Mouse (Mus musculus) regulatory T cell (primary cell): ENCODE data around the gene Gtsf1l.

Source experiments
- in situ Hi-C: fragments of 300-600 bp; cut with MboI, MseI; formaldehyde crosslinking; loops from one replicate; pipeline ENCODE4 v1.15.1; 2025; ENCODE audit warnings: high pct_unique_total_duplicates

Gtsf1l gene

DNA sequence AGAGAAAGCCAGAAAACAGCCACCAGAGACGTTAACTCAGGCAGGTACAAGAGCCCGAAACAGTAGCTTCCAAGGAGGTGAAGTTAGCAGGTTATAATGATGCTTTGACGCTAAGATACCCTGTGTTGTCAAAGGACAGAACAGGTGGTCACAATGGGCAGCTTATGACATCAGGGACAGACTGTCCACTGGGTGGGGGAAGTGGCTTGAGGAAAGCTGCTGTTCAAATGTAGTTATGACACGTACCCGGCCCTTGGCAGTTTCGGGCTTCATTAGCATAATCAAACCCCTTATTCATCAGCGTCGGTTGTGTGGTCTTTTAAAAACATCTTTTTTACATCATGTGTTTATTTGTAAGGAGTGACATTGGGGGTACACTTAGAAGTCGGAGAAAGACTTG lies at the start of gene Gtsf1l:
Gtsf1l (minus strand) TSS at position 128 of the 400 bp plus-strand sequence.
- in situ Hi-C loops: no loop called here

DNA sequence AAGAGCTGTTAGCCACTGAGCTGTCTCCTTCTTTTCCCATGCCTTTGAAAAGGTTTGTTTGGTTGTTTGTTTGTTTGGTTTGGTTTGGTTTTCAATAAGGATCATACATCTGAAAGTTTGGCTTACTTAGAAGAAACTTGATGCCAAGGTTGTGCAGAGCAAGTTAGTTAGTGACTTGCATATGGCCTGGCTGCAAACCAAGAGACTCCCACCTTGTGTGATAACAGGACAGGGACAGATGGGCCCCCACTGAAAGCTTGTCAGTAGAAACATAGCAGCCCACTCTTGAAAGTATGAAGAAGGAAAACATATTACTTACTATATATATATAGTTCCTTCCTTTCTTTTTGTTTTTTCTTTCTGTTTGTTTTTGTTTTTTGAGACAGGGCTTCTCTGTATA lies 49.3 kb upstream of the Gtsf1l start:
- in situ Hi-C loops: no loop called here

DNA sequence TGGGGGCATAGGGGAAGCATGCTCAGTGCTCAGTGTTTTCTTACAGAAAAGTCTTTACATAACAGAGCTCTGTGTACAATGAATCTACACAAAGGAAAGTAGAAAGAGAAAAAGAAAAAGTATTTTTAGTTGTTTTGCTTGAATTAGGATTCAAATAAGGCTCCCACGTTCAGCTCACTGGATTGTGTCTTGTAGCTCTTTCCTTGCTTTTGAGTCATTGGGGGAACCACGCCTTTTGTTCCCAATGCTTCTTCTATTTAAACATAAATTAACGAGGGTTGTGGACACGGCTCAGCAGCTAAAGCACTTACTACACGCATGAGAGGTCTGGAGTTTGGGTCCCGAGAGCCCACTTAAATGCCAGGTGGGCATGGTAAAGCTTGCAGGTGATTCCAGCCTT lies 48.3 kb upstream of the Gtsf1l start:
- in situ Hi-C loops: no loop called here

DNA sequence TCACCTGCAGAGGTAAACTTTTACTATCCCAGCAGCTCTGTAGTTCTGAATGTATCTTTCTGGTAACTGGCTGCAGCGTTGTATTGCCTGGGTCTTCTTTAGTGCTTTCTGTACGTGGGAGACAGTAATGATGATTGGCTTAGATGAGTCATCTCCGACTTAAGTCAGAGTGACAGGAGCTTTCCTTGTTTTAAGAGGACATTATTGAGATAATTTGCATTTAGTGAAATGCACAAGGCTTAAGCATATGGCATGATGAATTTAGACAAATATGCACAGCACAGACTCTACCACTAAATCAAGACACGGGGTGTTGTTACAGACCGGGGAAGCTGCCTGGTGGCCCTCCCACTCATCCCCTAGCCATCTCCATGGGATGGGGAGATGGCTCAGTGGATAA lies 44.7 kb upstream of the Gtsf1l start:
- in situ Hi-C loops: no loop called here

DNA sequence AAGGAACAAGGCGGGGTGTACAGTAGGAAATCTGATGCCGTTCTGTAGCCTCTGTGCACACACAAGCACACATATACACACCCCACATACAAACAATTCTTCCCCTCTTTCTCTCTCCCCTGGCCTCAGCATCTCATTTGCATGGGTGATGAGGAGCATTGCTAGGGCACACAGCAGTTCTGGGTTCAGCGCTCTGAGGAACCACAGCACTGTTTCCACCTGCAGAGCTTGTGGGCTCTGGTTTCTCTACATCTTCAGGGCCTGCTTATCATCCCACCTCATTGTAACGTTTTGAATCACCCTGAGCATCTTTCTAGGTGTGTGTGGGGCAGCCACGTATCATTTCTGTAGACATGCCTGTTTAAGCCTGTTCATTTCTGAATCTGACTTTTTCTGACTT lies 43.2 kb upstream of the Gtsf1l start:
- in situ Hi-C loops: no loop called here

DNA sequence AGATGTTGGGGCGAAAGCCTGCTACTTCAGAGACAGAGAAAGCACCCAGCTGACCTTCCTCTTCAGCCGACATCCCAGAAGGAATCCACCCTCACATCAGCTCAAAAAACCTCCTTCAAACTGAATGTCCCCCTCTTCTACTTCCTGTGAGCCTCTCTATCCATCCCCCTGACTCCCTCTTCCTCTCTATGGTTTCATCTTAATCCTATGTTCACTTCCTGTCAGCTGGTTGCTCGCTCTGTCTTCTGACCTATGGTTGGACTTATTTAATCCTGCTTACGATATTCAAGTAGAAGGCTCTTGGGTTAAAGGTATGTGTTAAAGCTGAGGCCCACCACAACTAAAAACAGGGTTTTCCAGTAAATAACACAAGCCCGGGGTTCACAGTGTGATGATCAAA lies 35.8 kb upstream of the Gtsf1l start:
- in situ Hi-C loops: no loop called here

DNA sequence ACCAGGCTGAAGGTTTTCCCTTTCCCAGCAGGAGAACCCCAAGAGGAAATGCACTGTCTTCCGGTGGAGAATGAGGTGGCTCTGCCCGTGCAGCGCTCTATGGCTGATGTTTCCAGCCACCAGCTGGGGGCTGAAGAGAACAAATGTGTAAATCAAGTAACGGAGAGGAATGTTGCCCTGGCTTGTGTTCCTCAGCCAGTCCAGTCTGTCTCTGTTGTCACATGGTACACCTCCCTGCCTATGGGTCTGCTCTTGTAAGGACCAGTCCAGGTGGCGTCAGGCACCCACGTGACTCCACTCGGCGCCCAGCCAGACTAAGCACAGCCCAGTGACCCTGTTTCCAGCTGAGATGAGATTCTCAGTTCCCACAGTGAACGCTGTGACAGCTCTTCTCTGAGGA lies 34.7 kb upstream of the Gtsf1l start:
- in situ Hi-C loops: no loop called here

DNA sequence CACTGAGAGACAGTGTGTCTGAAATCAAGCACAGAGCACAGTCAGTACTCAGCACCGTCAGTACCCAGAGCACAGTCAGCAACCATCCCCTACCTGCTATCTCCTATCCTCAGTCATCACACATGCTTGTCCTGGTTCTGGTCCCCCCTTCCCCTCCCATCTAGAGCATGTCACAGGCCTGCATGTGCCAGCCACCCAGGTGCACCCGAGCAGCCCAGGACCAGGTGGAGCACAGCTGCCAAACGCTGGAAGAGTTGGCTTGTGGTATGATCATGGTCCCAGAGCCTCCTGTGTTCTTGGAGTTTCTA lies 33.7 kb upstream of the Gtsf1l start:
- in situ Hi-C loops: no loop called here

DNA sequence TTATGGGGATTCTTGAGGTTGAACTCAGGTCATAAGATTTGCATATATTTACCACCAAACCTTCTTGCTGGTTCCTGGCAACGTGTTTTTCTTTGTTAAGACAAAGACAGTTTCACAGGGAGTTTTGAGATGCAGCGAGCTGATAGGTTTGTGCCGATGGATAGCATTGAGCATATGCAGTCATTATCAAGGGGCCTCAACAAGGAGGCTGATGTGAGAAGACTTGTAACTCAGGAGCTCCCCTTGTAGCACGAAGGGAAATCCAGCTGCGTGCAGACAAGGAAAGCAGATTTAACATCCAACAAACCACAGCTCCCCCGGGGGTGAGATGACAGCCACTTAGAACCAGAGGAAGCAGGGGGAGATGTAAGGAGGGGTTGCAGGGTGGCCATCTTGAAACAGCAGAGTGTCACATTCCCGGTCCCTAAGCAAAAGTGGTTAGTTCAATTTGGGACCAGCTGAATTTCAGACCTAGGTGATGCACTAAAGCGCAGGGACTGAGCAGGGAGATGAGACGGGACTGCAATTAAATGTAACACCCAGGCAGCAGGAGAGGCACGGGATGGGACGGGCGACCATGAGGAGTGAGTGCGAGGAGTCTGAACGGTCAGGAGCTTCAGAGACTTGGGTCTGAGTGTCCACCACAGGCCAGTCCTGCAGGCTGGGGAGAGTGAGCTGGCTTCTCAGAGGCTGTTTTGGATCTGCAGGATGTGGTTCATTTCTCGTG lies 33.1 kb upstream of the Gtsf1l start:
- in situ Hi-C loops: no loop called here

DNA sequence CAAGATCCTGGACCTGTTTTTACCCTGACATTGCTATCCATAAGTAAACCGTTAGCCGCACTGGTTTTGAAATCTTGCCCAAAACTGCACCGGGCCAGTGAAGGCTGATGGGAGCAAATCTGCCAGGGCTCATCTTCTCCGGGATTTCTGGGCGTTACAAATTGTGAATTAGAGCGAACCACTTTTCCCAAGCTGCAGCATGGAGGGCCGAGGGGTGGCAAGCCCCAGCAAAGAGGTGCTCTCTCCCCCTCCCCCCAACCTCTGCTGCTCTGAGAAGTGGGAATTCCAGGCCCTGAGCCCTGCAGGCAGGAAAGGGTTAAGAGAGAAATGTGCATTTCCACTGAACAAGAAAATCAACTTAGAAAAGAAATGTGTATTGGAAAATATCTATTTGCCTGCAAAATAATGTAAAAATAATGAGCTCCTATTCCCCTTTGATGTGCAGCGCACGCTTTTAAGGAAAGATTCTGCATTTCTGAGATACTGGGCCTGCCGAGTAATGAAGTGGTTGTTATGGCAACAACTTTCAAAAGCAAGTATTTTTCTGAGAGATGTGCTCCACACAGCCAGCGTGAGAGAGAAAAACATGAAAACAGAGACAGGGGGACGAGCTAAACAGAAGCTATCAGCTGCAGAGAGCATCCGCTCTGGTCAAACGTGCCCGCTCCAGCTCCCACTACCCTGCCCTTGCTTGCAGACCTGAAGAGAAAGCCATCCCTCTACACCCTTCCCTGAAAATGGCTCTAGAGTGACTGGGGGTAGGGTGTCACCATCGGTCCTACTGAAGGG lies 24.0 kb upstream of the Gtsf1l start:
- in situ Hi-C loops: no loop called here

DNA sequence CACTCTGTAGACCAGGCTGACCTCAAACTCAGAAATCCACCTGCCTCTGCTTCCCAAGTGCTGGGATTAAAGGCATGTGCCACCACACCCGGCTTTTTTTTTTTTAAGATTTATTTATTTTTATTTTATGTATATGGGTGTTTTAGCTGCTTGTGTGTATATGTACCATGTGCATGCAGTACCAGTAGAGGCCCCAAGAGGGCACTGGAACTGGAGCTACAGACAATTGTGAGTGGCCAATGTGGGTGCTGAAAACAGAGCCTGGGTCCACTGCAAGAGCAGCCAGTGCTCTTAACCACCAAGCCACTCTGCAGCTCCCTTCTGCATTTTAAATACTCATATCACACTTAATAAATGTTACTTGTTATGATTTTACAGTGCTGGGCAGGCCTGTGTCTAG lies 23.1 kb upstream of the Gtsf1l start:
- in situ Hi-C loops: no loop called here

DNA sequence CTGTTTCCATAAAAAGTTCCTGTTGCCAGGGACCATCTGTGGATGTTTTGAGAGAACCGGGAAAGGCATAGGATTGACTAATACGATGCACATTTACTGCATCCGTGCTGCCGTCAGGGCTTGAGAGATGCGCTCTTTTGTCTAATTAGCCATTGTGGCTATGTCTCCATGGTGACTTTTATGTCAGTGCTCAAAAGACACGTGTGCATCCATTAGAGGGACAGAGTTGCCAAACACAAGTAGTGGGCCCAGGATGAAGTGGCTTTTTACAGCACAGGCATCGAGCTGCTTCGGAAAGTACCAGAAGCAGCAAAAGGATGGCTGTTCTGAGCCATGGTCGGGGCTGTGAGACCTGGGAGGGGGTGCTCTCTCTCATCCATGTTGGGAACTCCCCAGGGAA lies 20.7 kb upstream of the Gtsf1l start:
- in situ Hi-C loops: loop anchor here (5.0 kb wide), 1 partner anchor 54 kb away; no protein-coding TSS in a partner anchor

DNA sequence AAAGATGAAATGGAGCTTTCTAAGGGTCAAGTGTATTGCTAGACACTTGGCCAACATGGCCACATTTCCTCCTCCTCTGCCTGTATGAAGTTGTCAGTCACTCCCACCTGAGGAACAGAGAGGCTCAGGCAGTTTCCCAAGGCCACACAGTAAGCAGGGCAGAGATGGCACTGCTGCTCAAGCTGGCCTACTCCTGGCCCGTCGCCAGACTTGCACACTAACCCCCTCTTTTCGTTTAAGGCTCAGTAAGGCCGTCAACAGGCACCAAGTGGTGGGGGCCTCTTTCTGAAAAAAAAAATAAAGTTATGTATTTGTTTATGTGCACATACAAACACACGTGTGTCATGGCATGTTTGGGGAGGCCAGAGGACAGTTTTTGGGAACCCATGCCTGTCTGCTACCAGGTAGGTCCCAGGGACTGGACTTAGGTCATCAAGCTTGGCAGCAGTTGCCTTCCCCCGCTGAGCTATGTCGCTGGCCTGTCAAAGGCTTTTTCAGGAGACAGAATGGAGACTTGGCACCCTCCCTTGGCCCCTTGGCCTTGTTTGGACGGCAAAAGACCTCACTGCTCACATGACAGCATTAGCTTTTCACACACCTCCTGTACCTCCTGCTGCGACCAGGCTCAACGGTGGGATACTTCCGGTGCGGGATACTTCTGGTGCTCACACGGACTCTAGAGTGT lies 16.6 kb upstream of the Gtsf1l start:
- in situ Hi-C loops: loop anchor here (5.0 kb wide), 1 partner anchor 98 kb away; the partner anchor contains the start of gene Tox2

DNA sequence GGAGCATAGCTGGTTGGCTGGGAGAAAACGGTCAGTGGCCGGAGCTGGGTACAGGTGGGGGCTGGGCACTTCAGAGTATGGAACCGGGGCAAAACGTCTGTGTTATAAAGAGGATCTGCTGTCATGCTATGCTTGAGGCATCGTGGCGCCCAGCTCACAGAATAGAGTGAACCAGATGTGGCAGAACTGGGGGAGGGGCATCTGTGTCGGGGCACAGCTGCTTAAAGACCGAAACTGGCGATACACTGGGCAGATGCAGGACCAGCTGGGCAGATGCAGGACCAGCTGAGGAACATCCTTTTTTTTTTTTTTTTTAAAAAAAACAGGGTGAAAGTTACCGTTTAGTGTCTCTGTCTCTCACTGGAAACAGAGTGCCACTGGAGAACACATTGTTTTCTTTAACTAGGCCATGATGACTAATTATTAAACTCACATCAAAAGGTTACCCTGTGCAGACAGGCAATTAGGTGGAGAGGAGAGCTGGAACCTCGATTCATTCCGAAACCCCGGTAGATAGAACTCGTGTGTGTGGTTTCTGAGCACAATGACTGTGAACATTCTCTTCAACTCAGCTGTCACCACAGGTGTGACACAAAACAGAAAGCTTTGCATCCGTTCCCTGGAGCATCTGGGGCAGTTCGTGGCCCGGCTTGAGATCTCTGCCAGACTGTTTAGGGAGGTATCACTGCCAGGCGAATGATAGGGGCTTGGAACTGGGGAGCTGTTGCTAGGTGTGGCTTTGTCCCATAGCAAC lies 15.4 kb upstream of the Gtsf1l start:
- in situ Hi-C loops: loop anchor here (5.0 kb wide), 1 partner anchor 99 kb away; the partner anchor contains the start of gene Tox2

DNA sequence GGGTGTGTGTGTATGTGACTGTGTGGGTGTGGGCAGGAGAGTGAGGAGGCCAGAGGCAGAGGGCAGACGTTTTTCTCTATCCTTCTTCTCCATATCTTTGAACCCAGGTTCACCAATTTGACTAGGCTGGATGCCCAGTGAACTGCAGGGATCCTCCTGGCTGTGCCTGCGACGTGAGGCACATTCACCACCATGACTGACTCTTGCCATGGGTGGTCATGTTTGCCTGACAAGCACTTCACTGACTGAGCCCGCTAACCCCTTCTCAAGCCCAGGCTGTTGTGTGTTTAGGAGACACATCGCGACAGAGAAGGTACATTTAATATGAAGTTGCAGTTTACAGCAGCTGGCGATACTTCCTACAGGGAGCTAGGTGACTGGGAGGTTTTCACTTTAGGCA lies 14.6 kb upstream of the Gtsf1l start:
- in situ Hi-C loops: loop anchor here (5.0 kb wide), 1 partner anchor 100 kb away; the partner anchor contains the start of gene Tox2

DNA sequence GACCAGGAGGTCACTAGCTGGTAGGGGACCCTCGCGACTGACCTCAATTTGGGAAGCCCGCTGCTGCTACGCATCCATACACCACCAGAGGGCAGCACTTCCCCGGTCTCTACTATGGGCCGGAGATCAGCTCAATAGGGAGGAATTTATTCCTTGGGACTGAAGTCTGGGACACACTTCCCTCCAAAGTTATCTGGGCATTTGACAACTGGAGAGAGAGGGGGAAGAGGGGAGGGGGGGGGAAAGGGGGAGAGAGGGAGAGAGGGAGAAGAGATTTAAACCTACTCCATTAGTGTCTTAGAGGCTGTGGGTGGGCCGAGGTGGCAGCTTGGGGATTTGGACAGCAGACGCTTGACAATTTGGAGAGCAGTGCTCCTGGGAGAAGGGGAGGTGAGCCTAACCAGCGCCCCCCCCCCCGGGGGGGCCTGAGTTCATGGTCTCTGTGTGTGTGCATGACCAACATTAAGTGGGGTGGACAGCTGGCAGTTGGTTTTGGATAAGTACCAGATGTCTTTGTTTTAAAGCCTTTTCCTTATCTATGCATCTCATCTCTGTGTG lies 14.1 kb upstream of the Gtsf1l start:
- in situ Hi-C loops: loop anchor here (5.0 kb wide), 1 partner anchor 101 kb away; the partner anchor contains the start of gene Tox2

DNA sequence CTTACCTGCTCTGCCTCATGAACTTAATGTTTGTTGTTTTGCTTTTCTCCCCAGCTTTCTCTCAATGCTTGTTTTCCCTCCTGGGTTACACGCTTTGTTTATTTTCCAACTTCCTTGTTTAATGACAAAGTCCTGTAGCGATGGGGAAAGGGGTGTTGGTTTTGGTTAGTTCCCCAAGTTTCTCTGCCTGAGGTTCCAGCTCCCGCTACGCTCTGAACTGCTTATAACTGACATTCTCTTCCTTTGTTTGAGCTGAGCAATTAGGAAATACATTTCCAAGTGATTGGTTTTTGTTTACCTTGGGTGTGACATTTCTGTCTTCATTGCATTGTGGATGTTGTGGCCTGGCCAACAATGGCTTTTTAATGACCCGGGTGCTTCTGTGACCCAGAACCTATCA lies 12.9 kb upstream of the Gtsf1l start:
- in situ Hi-C loops: loop anchor here (5.0 kb wide), 1 partner anchor 102 kb away; the partner anchor contains the start of gene Tox2

DNA sequence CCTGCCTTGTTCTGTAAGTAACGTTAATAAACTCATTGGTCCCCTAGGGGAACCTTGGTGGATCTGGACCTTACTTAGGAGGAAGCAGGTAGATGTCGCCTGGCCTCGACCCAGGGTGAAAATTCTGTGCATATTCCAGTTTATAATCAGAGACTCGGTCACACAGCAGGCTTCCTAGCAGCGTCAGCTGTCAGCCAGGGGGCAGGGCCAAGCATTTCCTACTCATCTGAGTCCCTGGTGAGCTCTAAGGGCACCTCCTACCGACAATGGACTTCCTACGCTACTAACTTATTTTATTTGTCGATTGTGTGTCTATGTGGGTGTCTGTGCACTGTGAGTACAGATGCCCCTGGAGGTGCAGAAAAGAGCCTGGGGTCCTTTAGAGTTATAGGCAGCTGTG lies 12.3 kb upstream of the Gtsf1l start:
- in situ Hi-C loops: loop anchor here (5.0 to 10.0 kb wide), 3 partner anchors 102 to 232 kb away; partner anchors contain the start of gene Tox2

DNA sequence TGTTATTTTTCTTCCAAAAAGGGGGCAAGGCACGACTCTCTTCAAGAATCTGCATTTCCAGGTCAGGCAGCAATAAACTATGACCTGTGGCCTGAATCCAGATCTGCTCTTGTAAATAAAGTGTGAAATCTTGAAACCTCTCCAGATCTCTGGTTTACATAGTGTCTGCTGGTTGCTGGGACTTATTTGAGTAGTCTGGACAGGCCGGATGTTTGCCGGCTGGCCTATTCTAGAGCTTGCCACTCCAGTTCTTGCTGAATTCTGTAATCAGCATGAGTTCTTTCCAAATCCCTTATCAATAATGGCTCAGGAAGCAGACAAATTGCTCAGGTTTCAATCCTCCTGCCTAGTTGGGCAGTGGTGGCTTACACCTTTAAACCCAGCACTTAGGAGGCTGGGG lies 8.1 kb upstream of the Gtsf1l start:
- in situ Hi-C loops: loop anchor here (5.0 to 10.0 kb wide), 2 partner anchors 171 to 237 kb away; no protein-coding TSS in a partner anchor

DNA sequence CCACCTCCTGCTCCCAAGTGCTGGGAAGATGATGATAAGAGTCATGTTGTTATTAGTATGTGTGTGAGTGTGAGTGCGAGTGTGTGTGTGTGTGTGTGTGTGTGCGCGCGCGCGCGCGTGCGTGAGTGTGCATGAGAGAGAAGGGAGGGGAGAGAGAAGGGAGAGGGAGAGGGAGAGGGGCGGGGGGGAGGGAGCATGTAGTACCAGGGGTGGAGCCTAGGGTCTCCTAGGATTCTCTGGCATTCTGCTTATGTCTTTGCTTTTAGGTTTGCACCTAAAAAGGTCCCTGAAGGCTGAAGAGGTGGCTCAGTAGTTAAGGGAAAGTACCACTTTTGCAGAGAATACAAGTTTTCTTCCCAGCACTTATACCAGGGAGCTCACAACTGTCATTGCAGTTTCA lies 7.3 kb upstream of the Gtsf1l start:
- in situ Hi-C loops: loop anchor here (5.0 to 10.0 kb wide), 2 partner anchors 170 to 237 kb away; no protein-coding TSS in a partner anchor
